Mouse (Mus musculus) intestine, embryonic 14.5 days (tissue): Measurements from ENCODE around the gene Camk2d. TPM values are rescaled to one million over a fixed set of nuclear protein-coding genes. Genes with fewer than 3 reads are reported as not detected.
A peak's percentile ranks its signal among the peaks of the same experiment; 100 is the strongest.

Experiments used
- ATAC-seq: fragments of 200-750 bp; cut with Nextera tagmentation; replicated peaks from 2 replicates; pipeline ENCODE4 v1.8.0; 2017; ENCODE audit warnings: low read depth, moderate number of reproducible peaks, moderate TSS enrichment, moderate library complexity; ENCODE audit not compliant: low FRiP score, low TSS enrichment
- DNase-seq: peaks from one replicate; pipeline ENCODE4 v3.0.0-alpha.2; 2018; ENCODE audit warnings: low spot score
- H3K27ac ChIP-seq: fragments of 300-500 bp; sonication (generic); 2 replicates; pipeline ENCODE4 v1.5.1; 2014; ENCODE audit warnings: low read depth, mild to moderate bottlenecking, control low read depth
- H3K27me3 ChIP-seq: fragments of 300-500 bp; sonication (generic); replicated peaks from 2 replicates; pipeline ENCODE4 v1.6.1; 2014; ENCODE audit warnings: low read length, control low read depth; ENCODE audit not compliant: control insufficient read depth, insufficient read depth
- H3K36me3 ChIP-seq: fragments of 300-500 bp; sonication (generic); 2 replicates; pipeline ENCODE4 v1.6.1; 2014; ENCODE audit warnings: low read length, control low read depth; ENCODE audit not compliant: control insufficient read depth, insufficient read depth
- H3K4me1 ChIP-seq: fragments of 300-500 bp; sonication (generic); replicated peaks from 2 replicates; pipeline ENCODE4 v1.6.1; 2014; ENCODE audit warnings: low read length, control low read depth, mixed read lengths; ENCODE audit not compliant: control insufficient read depth, insufficient read depth
- H3K4me2 ChIP-seq: fragments of 300-500 bp; sonication (generic); 2 replicates; pipeline ENCODE4 v1.6.1; 2014; ENCODE audit warnings: low read length
- H3K4me3 ChIP-seq: fragments of 300-500 bp; sonication (generic); 2 replicates; pipeline ENCODE4 v1.5.1; 2014; ENCODE audit warnings: low read depth, low read length, control low read depth, mixed read lengths
- H3K9ac ChIP-seq: fragments of 300-500 bp; sonication (generic); 2 replicates; pipeline ENCODE4 v1.6.1; 2014; ENCODE audit warnings: mild to moderate bottlenecking, low read length
- H3K9me3 ChIP-seq: fragments of 300-500 bp; sonication (generic); 2 replicates; pipeline ENCODE4 v1.6.1; 2016; ENCODE audit warnings: low read length, control low read depth; ENCODE audit not compliant: control insufficient read depth
- WGBS: fragments of 180-500 bp; shearing (Covaris S2); extraction: QIAGEN DNeasy Blood & Tissue Kit; methylation state at CpG from one replicate; pipeline ENCODE4 v1.1.7; 2014; 5-methylcytosine and 5-hydroxymethylcytosine counted together
- polyA plus RNA-seq: library from polyadenylated mRNA; unstranded; fragments of >200 nt; fragmentation: Nextera tagmentation; extraction: Ambion mirVana; gene quantifications from 2 replicates; pipeline ENCODE4 v1.2.1, GENCODE M21; 2014

Camk2d gene
- polyA plus RNA-seq, 1 experiment from 2014 or later = 47.0 TPM

- Histone ChIP-seq H3K4me1 (no peaks in the 10 kb centered on the region), H3K4me3 (no peak overlapping the region), H3K27ac (peak overlapping the region; percentile 96), H3K4me2 (peak overlapping the region; percentile 84), H3K9me3 (no peaks in the 10 kb centered on the region), H3K9ac (no peak overlapping the region; the same call in 1 of the 2 replicates), H3K36me3 (no peaks in the 10 kb centered on the region), H3K27me3 (no peaks in the 10 kb centered on the region)
- DNase-seq (no peak), ATAC-seq (no peak)
- 60% methylated on average over 4 of the region's 4 CpGs for WGBS
Observed at GRCm38 (mm10) chr3:126595456-126595855, 646 bp upstream of the Camk2d start.

GRCm38 (mm10) chr3:126596491-126597160, 524 bp downstream of the Camk2d start:
- peak overlapping the region; percentile 84 for H3K4me2 ChIP-seq
- peak; percentile 92 for DNase-seq
- ATAC-seq = peak; percentile 91
- H3K9me3 ChIP-seq = no peaks in the 10 kb centered on the region
- H3K27ac ChIP-seq = peak overlapping the region; percentile 96
- H3K4me1 ChIP-seq = no peaks in the 10 kb centered on the region
- H3K9ac ChIP-seq = peak overlapping the region; percentile 78
- 0 out of 2 replicates have a peak, but pooled peaks cover 4% of the 10 kb centered on the region for H3K36me3 ChIP-seq
- WGBS = 0% methylated on average over 49 of the region's 69 CpGs
- no peaks in the 10 kb centered on the region for H3K27me3 ChIP-seq
- peak overlapping the region; percentile 80 for H3K4me3 ChIP-seq

- Histone ChIP-seq H3K27me3 (no peaks in the 10 kb centered on the region), H3K4me2 (peak overlapping the region; percentile 84), H3K9me3 (no peaks in the 10 kb centered on the region), H3K36me3 (0 out of 2 replicates have a peak, but pooled peaks cover 6% of the 10 kb centered on the region), H3K9ac (peak overlapping the region; percentile 78), H3K4me1 (no peaks in the 10 kb centered on the region), H3K4me3 (peak overlapping the region; percentile 80), H3K27ac (peak overlapping the region; percentile 96)
- ATAC-seq = peak; percentile 71
- WGBS = under 1% methylated on average over 40 of the region's 51 CpGs
- DNase-seq = peak; percentile 90
Observed at GRCm38 (mm10) chr3:126597161-126597595, 1.1 kb downstream of the Camk2d start.

GRCm38 (mm10) chr3:126597596-126598328, 1.7 kb downstream of the Camk2d start:
- WGBS = under 1% methylated on average over 29 of the region's 29 CpGs
- Histone ChIP-seq H3K9ac (peak overlapping the region; percentile 78), H3K27ac (peak overlapping the region; percentile 96), H3K4me2 (peak overlapping the region; percentile 84), H3K36me3 (0 out of 2 replicates have a peak, but pooled peaks cover 6% of the 10 kb centered on the region), H3K4me1 (no peaks in the 10 kb centered on the region), H3K4me3 (peak overlapping the region; percentile 80), H3K9me3 (no peaks in the 10 kb centered on the region), H3K27me3 (no peaks in the 10 kb centered on the region)
- ATAC-seq (no peak), DNase-seq (peak; percentile 77)

DNA sequence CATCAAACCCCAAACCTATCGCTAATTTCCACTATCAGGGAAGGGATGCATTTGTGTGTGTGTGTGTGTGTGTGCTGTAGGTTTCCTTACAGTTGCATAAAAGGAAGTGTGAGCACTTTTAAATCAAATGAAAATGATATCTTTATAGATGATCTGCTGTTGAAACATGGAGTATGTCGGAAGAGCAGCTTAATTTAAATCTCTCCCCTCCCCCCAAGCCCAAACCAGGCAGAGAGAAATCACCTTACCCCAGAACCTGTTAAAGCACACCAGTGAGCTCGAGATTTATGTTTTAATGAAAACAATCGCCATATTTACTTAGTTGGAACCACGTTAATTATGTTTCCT, 2.2 kb downstream of the Camk2d start:
- H3K27me3 ChIP-seq = no peaks in the 10 kb centered on the region
- peak overlapping the region; percentile 78 for H3K9ac ChIP-seq
- H3K36me3 ChIP-seq = 0 out of 2 replicates have a peak, but pooled peaks cover 6% of the 10 kb centered on the region
- H3K9me3 ChIP-seq = no peaks in the 10 kb centered on the region
- H3K4me3 ChIP-seq = peak overlapping the region; percentile 80
- DNase-seq (no peak), ATAC-seq (no peak)
- peak overlapping the region; percentile 84 for H3K4me2 ChIP-seq
- WGBS = 5% methylated on average over 5 of the region's 5 CpGs
- no peaks in the 10 kb centered on the region for H3K4me1 ChIP-seq
- H3K27ac ChIP-seq = no peak overlapping the region

DNA sequence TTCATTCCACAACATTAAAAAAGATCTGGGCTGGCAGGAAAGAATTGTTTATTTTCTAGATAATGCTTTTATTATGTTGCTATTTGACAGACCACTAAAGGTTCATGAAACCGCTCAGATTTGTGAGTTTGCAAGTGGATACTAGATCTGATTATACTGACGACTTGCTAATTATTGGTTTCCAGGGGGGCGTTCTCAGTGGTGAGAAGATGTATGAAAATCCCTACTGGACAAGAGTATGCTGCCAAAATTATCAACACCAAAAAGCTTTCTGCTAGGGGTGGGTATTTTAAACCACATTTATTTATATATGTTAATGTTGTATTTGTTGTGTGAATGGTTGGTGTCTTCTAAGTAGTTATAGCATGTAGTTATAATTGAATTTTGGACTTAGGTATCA, 2.8 kb downstream of the Camk2d start:
- whole genome bisulfite sequencing = 67% methylated on average over 3 of the region's 3 CpGs
- no peaks in the 10 kb centered on the region for H3K9me3 ChIP-seq
- H3K27ac ChIP-seq = no peak overlapping the region
- H3K27me3 ChIP-seq = no peaks in the 10 kb centered on the region
- no peak overlapping the region for H3K9ac ChIP-seq
- H3K4me1 ChIP-seq = no peaks in the 10 kb centered on the region
- ATAC-seq (no peak), DNase-seq (no peak)
- 0 out of 2 replicates have a peak, but pooled peaks cover 6% of the 10 kb centered on the region for H3K36me3 ChIP-seq
- H3K4me2 ChIP-seq = peak overlapping the region; percentile 84
- peak overlapping the region; percentile 80; the same call in 1 of the 2 replicates for H3K4me3 ChIP-seq

- Histone ChIP-seq H3K9me3 (no peaks in the 10 kb centered on the region), H3K27ac (no peak overlapping the region), H3K4me2 (no peak overlapping the region), H3K4me3 (no peak overlapping the region), H3K36me3 (0 out of 2 replicates have a peak, but pooled peaks cover 6% of the 10 kb centered on the region), H3K9ac (no peak overlapping the region), H3K27me3 (no peaks in the 10 kb centered on the region), H3K4me1 (no peaks in the 10 kb centered on the region)
- 85% methylated on average over 2 of the region's 2 CpGs for WGBS
- DNase-seq (no peak), ATAC-seq (no peak)
Observed at GRCm38 (mm10) chr3:126599335-126599734, 3.2 kb downstream of the Camk2d start.

GRCm38 (mm10) chr3:126599936-126600335, 3.8 kb downstream of the Camk2d start:
- H3K27me3 ChIP-seq = no peaks in the 10 kb centered on the region
- ATAC-seq (no peak), DNase-seq (no peak)
- no peak overlapping the region for H3K9ac ChIP-seq
- H3K4me1 ChIP-seq = no peaks in the 10 kb centered on the region
- WGBS = 39% methylated on average over 10 of the region's 10 CpGs
- H3K27ac ChIP-seq = no peak overlapping the region
- 0 out of 2 replicates have a peak, but pooled peaks cover 6% of the 10 kb centered on the region for H3K36me3 ChIP-seq
- H3K9me3 ChIP-seq = no peaks in the 10 kb centered on the region
- H3K4me3 ChIP-seq = no peak overlapping the region
- H3K4me2 ChIP-seq = no peak overlapping the region
